In the genomic region with DNA sequence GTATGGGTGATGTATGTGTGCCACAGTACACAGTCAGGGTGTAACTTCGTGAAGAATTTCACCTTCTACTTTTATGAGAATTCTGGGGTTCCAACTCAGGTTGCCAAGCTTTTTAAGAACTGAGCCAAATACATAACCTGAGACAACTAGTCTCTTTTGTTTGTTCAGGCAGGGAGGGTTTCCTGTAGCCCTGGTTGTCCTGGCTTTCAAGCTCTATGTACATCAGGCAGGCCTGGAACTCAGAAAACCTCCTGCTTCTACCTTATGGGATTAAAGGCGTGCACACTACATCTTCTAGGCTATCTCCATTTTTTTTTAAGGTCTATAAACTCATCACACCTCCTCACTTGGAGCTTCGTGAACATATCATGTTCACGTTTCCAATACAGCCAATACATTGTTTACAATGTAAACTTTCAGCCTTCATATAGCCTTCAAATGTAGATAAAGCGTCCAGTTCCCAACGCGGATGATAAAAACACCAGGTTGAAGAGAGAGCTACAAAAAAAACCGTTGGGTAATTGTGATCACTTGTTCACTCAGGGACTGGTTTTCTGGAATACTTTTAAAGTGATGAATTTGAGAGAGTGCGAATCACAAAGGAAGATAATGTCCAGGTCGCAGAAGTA, we compare ENCODE assay signal across 8 mouse cellular contexts. TPM values are rescaled to one million over a fixed set of nuclear protein-coding genes. Genes with fewer than 3 reads are reported as not detected.
A peak's percentile ranks its signal among the peaks of the same experiment; 100 is the strongest.
DNase-seq lines count a peak whose midpoint lies in the region; ATAC-seq and TF ChIP-seq lines count a peak whose summit lies in the region.

No protein-coding gene starts in this region.

- ATAC-seq in kidney, embryonic 15.5 days (replicated peaks; ENCODE audit: low FRiP score) = no peak
- ATAC-seq in forebrain, postnatal 0 days = no peak
- no peak for ATAC-seq in midbrain, embryonic 12.5 days (ENCODE audit: low FRiP score, low read depth)

- H3K4me2 ChIP-seq in kidney, embryonic 15.5 days = peak overlapping the region; percentile 71
- peak overlapping the region; percentile 61 for H3K4me2 ChIP-seq in forebrain, postnatal 0 days (ENCODE audit: low read depth)
- peak overlapping the region; percentile 64 for H3K4me2 ChIP-seq in midbrain, embryonic 12.5 days (replicated peaks)

- H3K27ac ChIP-seq in kidney, embryonic 15.5 days = peak overlapping the region; percentile 96
- H3K27ac ChIP-seq in forebrain, postnatal 0 days (ENCODE audit: low read depth, low read length) = peak overlapping the region; percentile 92
- H3K27ac ChIP-seq in midbrain, embryonic 12.5 days (replicated peaks) = peak overlapping the region; percentile 96

- peaks cover 27% of the 10 kb centered on the region for H3K4me1 ChIP-seq in kidney, embryonic 15.5 days
- H3K4me1 ChIP-seq in forebrain, postnatal 0 days (ENCODE audit: insufficient read depth) = peaks cover 4% of the 10 kb centered on the region; the same call in 1 of the 2 replicates
- peaks cover 23% of the 10 kb centered on the region for H3K4me1 ChIP-seq in midbrain, embryonic 12.5 days

- H3K9ac ChIP-seq in kidney, embryonic 15.5 days = peak overlapping the region; percentile 67
- peak overlapping the region; percentile 93 for H3K9ac ChIP-seq in forebrain, postnatal 0 days
- peak overlapping the region; percentile 94 for H3K9ac ChIP-seq in midbrain, embryonic 12.5 days (replicated peaks)

- WGBS in kidney, embryonic 15.5 days = 15% methylated on average over 10 of the region's 10 CpGs
- 29% methylated on average over 10 of the region's 10 CpGs for WGBS in forebrain, postnatal 0 days
- 31% methylated on average over 10 of the region's 10 CpGs for WGBS in midbrain, embryonic 12.5 days

- no peak for DNase-seq in kidney, postnatal 25 days
- peak; percentile 27 for DNase-seq in R1 (ENCODE audit: low read depth, low spot score)
- DNase-seq in forebrain, postnatal 0 days = no peak
- no peak for DNase-seq in adrenal gland, adult 2 months
- no peak for DNase-seq in kidney, adult 18-20 months
- no peak for DNase-seq in adrenal gland, postnatal 25 days

- H3K4me3 ChIP-seq in kidney, embryonic 15.5 days (replicated peaks) = peak overlapping the region; percentile 92
- H3K4me3 ChIP-seq in forebrain, postnatal 0 days (ENCODE audit: low read depth, low read length) = peak overlapping the region; percentile 96
- H3K4me3 ChIP-seq in midbrain, embryonic 12.5 days = peak overlapping the region; percentile 87

- H3K9me3 ChIP-seq in kidney, embryonic 15.5 days (replicated peaks) = no peaks in the 10 kb centered on the region
- H3K9me3 ChIP-seq in forebrain, postnatal 0 days (ENCODE audit: low read length) = no peaks in the 10 kb centered on the region
- no peaks in the 10 kb centered on the region for H3K9me3 ChIP-seq in midbrain, embryonic 12.5 days

- no peaks in the 10 kb centered on the region for H3K27me3 ChIP-seq in kidney, embryonic 15.5 days
- no peaks in the 10 kb centered on the region for H3K27me3 ChIP-seq in forebrain, postnatal 0 days (ENCODE audit: insufficient read depth, low read length)
- H3K27me3 ChIP-seq in midbrain, embryonic 12.5 days = no peaks in the 10 kb centered on the region

- TF ChIP-seq CTCF in forebrain, postnatal 0 days (IDR thresholded peaks at IDR 0.05; ENCODE audit: low read depth) = no peak

- peaks cover 22% of the 10 kb centered on the region for H3K36me3 ChIP-seq in kidney, embryonic 15.5 days
- H3K36me3 ChIP-seq in forebrain, postnatal 0 days (ENCODE audit: insufficient read depth) = peaks cover 2% of the 10 kb centered on the region; the same call in 1 of the 2 replicates
- peaks cover 17% of the 10 kb centered on the region for H3K36me3 ChIP-seq in midbrain, embryonic 12.5 days

RNA-seq across cellular contexts. Expression of a gene that starts 13.4 kb away (rescaled TPM):
- 136 and 138 TPM in 2 replicates for polyA plus RNA-seq in kidney, embryonic 15.5 days (2015; fragmentation: Nextera tagmentation; extraction: Ambion mirVana)
- total RNA-seq in forebrain, postnatal 0 days (2014; rRNA removed) = 132 and 156 TPM in 2 replicates
- polyA plus RNA-seq in forebrain, postnatal 0 days (2015; fragmentation: Nextera tagmentation; extraction: Ambion mirVana) = 98.6 and 117 TPM in 2 replicates
- polyA plus RNA-seq in midbrain, embryonic 12.5 days (2016; fragmentation: Nextera tagmentation; extraction: Ambion mirVana) = 224 and 228 TPM in 2 replicates
- 100 to 1,000 TPM in 1 of 2 experiments, 10 to 100 TPM in 1; 92.7 to 102 TPM for total RNA-seq in adrenal gland, adult 2 months (2021)
- polyA plus RNA-seq in adrenal gland, adult 2 months (2012; rRNA removed) = 52.9 and 68.1 TPM in 2 replicates
- 96.3 and 116 TPM in 2 replicates for total RNA-seq in adrenal gland, postnatal 25 days (2021)

RNA-seq across cellular contexts. Expression of a gene that starts 13.5 kb away (rescaled TPM):
- polyA plus RNA-seq in kidney, embryonic 15.5 days (2015; fragmentation: Nextera tagmentation; extraction: Ambion mirVana) = 137 and 138 TPM in 2 replicates
- total RNA-seq in forebrain, postnatal 0 days (2014; rRNA removed) = 36.8 and 43.0 TPM in 2 replicates
- polyA plus RNA-seq in forebrain, postnatal 0 days (2015; fragmentation: Nextera tagmentation; extraction: Ambion mirVana) = 52.0 and 77.1 TPM in 2 replicates
- polyA plus RNA-seq in midbrain, embryonic 12.5 days (2016; fragmentation: Nextera tagmentation; extraction: Ambion mirVana) = 208 and 215 TPM in 2 replicates
- total RNA-seq in adrenal gland, adult 2 months (2021) = 10 to 100 TPM; 46.1 to 58.3 TPM
- 20.8 and 26.4 TPM in 2 replicates for polyA plus RNA-seq in adrenal gland, adult 2 months (2012; rRNA removed)
- total RNA-seq in adrenal gland, postnatal 25 days (2021) = 62.0 and 67.1 TPM in 2 replicates
